Mouse (Mus musculus): ENCODE data around the gene Olfr1219. TPM values are rescaled to one million over a fixed set of nuclear protein-coding genes. Genes with fewer than 3 reads are reported as not detected.

Gene Olfr1219
- not detected in 2 replicates for polyA plus RNA-seq (2016; fragmentation: Nextera tagmentation; extraction: Ambion mirVana)

DNA sequence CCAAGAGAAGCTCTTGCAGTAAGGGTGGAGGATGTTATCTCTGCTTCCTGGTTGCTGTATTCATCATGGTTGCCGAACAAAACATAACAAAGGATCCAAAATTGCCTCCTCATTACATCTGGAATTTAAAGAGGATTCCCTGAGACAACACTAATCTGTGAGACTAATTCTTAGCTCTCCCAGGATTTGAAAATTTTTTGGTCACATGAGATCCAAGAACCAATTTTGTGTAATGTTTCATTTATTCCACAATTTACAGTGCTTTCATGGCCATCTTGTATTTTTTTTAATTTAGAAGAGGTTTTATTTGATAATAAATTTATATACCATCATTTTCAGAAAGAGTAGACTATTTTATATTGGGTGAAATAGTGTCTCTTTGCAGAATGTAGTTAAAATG, at the start of gene Olfr1219:
TSS of gene Olfr1219 (minus strand) at position 101 of the 400 bp plus-strand sequence.
- 67% methylated on average over 1 of the region's 1 CpGs for WGBS
- Histone ChIP-seq H3K36me3 (replicated peaks) (no peaks in the 10 kb centered on the region), H3K4me1 (no peaks in the 10 kb centered on the region), H3K27me3 (replicated peaks; ENCODE audit: low read depth, poor library complexity, severe bottlenecking) (no peaks in the 10 kb centered on the region), H3K9me3 (no peaks in the 10 kb centered on the region), H3K4me3 (no peak within 1 kb of the TSS), H3K27ac (replicated peaks) (no peak within 1 kb of the TSS)
- DNase-seq (ENCODE audit: low spot score), result no peak

GRCm38 (mm10) chr2:89132954-89133353, 49.6 kb upstream of the Olfr1219 start, which contains the start of gene Olfr1222:
Gene Olfr1222, minus strand, starts transcription at chr2:89133054.
- WGBS, result 82% methylated on average over 3 of the region's 3 CpGs
- no peak within 1 kb of the TSS for H3K4me3 ChIP-seq
- H3K4me1 ChIP-seq, result no peaks in the 10 kb centered on the region
- no peaks in the 10 kb centered on the region for H3K27me3 ChIP-seq (replicated peaks; ENCODE audit: low read depth, poor library complexity, severe bottlenecking)
- H3K36me3 ChIP-seq (replicated peaks), result no peaks in the 10 kb centered on the region
- H3K27ac ChIP-seq (replicated peaks), result no peak within 1 kb of the TSS
- no peak for DNase-seq (ENCODE audit: low spot score)
- H3K9me3 ChIP-seq, result no peaks in the 10 kb centered on the region

DNA sequence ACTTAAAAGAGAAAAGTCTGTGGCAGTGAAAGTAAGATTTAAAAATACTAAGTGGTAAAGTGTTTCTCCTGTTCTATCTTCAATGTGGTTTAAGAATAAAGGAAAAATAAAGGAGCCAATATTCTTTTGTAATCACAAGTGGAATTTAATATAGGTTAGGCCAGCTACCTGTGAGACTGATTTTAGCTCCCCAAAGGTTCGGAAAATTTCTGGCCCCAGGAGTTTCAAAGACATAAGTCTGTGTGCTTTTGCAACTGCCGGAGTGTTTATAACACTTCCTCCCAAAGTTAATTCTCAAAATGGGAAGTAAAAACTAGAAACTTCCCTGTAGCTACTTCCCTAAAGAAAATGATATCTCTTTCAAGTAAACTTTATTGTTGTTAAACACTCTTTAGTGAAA, 33.9 kb upstream of the Olfr1219 start, which contains the start of gene Olfr1221:
TSS of gene Olfr1221 (minus strand) at position 101 of the 400 bp plus-strand sequence.
- 90% methylated on average over 2 of the region's 2 CpGs for WGBS

GRCm38 (mm10) chr2:89106735-89107134, 23.4 kb upstream of the Olfr1219 start, which contains the start of gene Olfr1220:
Gene Olfr1220, minus strand, starts transcription at chr2:89106835.
- Histone ChIP-seq H3K27me3 (replicated peaks; ENCODE audit: low read depth, poor library complexity, severe bottlenecking) (no peaks in the 10 kb centered on the region), H3K4me1 (no peaks in the 10 kb centered on the region), H3K27ac (replicated peaks) (no peak within 1 kb of the TSS), H3K36me3 (replicated peaks) (no peaks in the 10 kb centered on the region), H3K4me3 (no peak within 1 kb of the TSS), H3K9me3 (no peaks in the 10 kb centered on the region)
- 81% methylated on average over 3 of the region's 3 CpGs for WGBS
- no peak for DNase-seq (ENCODE audit: low spot score)

More for the DNA sequence above, 33.9 kb upstream of the Olfr1219 start, which contains the start of gene Olfr1221:
- no peak for DNase-seq (ENCODE audit: low spot score)
- H3K36me3 ChIP-seq (replicated peaks), result no peaks in the 10 kb centered on the region
- H3K9me3 ChIP-seq, result no peaks in the 10 kb centered on the region
- H3K4me1 ChIP-seq, result no peaks in the 10 kb centered on the region
- no peak within 1 kb of the TSS for H3K4me3 ChIP-seq
- H3K27ac ChIP-seq (replicated peaks), result no peak within 1 kb of the TSS
- H3K27me3 ChIP-seq (replicated peaks; ENCODE audit: low read depth, poor library complexity, severe bottlenecking), result no peaks in the 10 kb centered on the region

GRCm38 (mm10) chr2:89105651-89106050, 22.3 kb upstream of the Olfr1219 start:
- no peak for DNase-seq (ENCODE audit: low spot score)
- no peaks in the 10 kb centered on the region for H3K4me1 ChIP-seq
- no peak overlapping the region for H3K27ac ChIP-seq (replicated peaks)
- no peaks in the 10 kb centered on the region for H3K9me3 ChIP-seq
- no peaks in the 10 kb centered on the region for H3K36me3 ChIP-seq (replicated peaks)
- no peak overlapping the region for H3K4me3 ChIP-seq
- H3K27me3 ChIP-seq (replicated peaks; ENCODE audit: low read depth, poor library complexity, severe bottlenecking), result no peaks in the 10 kb centered on the region

GRCm38 (mm10) chr2:89093848-89094247, 10.5 kb upstream of the Olfr1219 start:
- WGBS, result 93% methylated on average over 1 of the region's 1 CpGs
- no peak overlapping the region for H3K27ac ChIP-seq (replicated peaks)
- no peaks in the 10 kb centered on the region for H3K4me1 ChIP-seq
- no peak overlapping the region for H3K4me3 ChIP-seq
- H3K27me3 ChIP-seq (replicated peaks; ENCODE audit: low read depth, poor library complexity, severe bottlenecking), result no peaks in the 10 kb centered on the region
- no peaks in the 10 kb centered on the region for H3K9me3 ChIP-seq
- no peaks in the 10 kb centered on the region for H3K36me3 ChIP-seq (replicated peaks)
- no peak for DNase-seq (ENCODE audit: low spot score)

DNA sequence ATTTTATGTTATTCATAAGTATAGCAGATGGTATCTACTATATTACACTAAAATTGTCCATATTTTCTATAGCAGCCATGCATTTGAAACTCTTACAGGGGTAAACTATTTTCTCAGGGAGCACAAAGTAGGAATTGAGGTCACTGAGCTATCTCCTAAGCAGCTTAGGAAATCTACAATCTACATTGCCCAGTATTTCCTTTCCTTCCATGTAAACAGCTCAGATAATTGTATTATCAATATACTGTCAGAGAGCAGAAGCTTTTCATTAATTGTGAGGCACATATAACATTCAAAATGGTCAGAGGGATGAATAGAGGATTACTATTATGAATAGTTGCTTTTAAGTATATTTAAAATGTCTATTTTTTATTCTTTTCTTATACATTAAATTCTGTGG, 1.8 kb downstream of the Olfr1219 start:
- Histone ChIP-seq H3K4me1 (no peaks in the 10 kb centered on the region), H3K27me3 (replicated peaks; ENCODE audit: low read depth, poor library complexity, severe bottlenecking) (no peaks in the 10 kb centered on the region), H3K27ac (replicated peaks) (no peak overlapping the region), H3K36me3 (replicated peaks) (no peaks in the 10 kb centered on the region), H3K4me3 (no peak overlapping the region), H3K9me3 (no peaks in the 10 kb centered on the region)
- no peak for DNase-seq (ENCODE audit: low spot score)

- no peaks in the 10 kb centered on the region for H3K9me3 ChIP-seq
- H3K4me1 ChIP-seq, result no peaks in the 10 kb centered on the region
- no peaks in the 10 kb centered on the region for H3K36me3 ChIP-seq (replicated peaks)
- H3K27me3 ChIP-seq (replicated peaks; ENCODE audit: low read depth, poor library complexity, severe bottlenecking), result no peaks in the 10 kb centered on the region
- H3K27ac ChIP-seq (replicated peaks), result no peak within 1 kb of the TSS
- no peak within 1 kb of the TSS for H3K4me3 ChIP-seq
- DNase-seq (ENCODE audit: low spot score), result no peak
These were observed 22.2 kb downstream of the Olfr1219 start, which contains the start of gene Olfr1218 for GRCm38 (mm10) chr2:89061087-89061486. Gene Olfr1218, minus strand, starts transcription at chr2:89061187.

GRCm38 (mm10) chr2:89031965-89032364, 51.3 kb downstream of the Olfr1219 start, which contains the start of gene Olfr1217:
Gene Olfr1217, minus strand, starts transcription at chr2:89032065.
- Histone ChIP-seq H3K27me3 (replicated peaks; ENCODE audit: low read depth, poor library complexity, severe bottlenecking) (no peaks in the 10 kb centered on the region), H3K27ac (replicated peaks) (no peak within 1 kb of the TSS), H3K9me3 (no peaks in the 10 kb centered on the region), H3K4me3 (no peak within 1 kb of the TSS), H3K4me1 (no peaks in the 10 kb centered on the region), H3K36me3 (replicated peaks) (no peaks in the 10 kb centered on the region)
- no peak for DNase-seq (ENCODE audit: low spot score)
- WGBS, result 80% methylated on average over 2 of the region's 2 CpGs

Other genes with a start within 250 kb of the Olfr1219 start
- not detected in 2 replicates for gene Olfr1204, start 234.2 kb downstream of the Olfr1219 start, polyA plus RNA-seq (2016; fragmentation: Nextera tagmentation; extraction: Ambion mirVana)
- gene Olfr1206, start 220.3 kb downstream of the Olfr1219 start, polyA plus RNA-seq (2016; fragmentation: Nextera tagmentation; extraction: Ambion mirVana), result not detected in 2 replicates
- gene Olfr1208, start 181.2 kb downstream of the Olfr1219 start, polyA plus RNA-seq (2016; fragmentation: Nextera tagmentation; extraction: Ambion mirVana), result not detected in 2 replicates
- gene Olfr1209, start 168.4 kb downstream of the Olfr1219 start, polyA plus RNA-seq (2016; fragmentation: Nextera tagmentation; extraction: Ambion mirVana), result not detected in 2 replicates
- not detected in 2 replicates for gene Olfr1211, start 145.4 kb downstream of the Olfr1219 start, polyA plus RNA-seq (2016; fragmentation: Nextera tagmentation; extraction: Ambion mirVana)
- gene Olfr1212, start 129.5 kb downstream of the Olfr1219 start, polyA plus RNA-seq (2016; fragmentation: Nextera tagmentation; extraction: Ambion mirVana), result not detected in 2 replicates
- not detected in 2 replicates for gene Gm13762, start 103.2 kb downstream of the Olfr1219 start, polyA plus RNA-seq (2016; fragmentation: Nextera tagmentation; extraction: Ambion mirVana)
- gene Olfr1214, start 90.9 kb downstream of the Olfr1219 start, polyA plus RNA-seq (2016; fragmentation: Nextera tagmentation; extraction: Ambion mirVana), result not detected in 2 replicates
- not detected in 2 replicates for gene Olfr1215, start 76.5 kb downstream of the Olfr1219 start, polyA plus RNA-seq (2016; fragmentation: Nextera tagmentation; extraction: Ambion mirVana)
- gene Olfr1216, start 65.2 kb downstream of the Olfr1219 start, polyA plus RNA-seq (2016; fragmentation: Nextera tagmentation; extraction: Ambion mirVana), result not detected in 2 replicates
- gene Olfr1217, start 51.4 kb downstream of the Olfr1219 start, polyA plus RNA-seq (2016; fragmentation: Nextera tagmentation; extraction: Ambion mirVana), result not detected in 2 replicates
- not detected in 2 replicates for gene Olfr1218, start 22.3 kb downstream of the Olfr1219 start, polyA plus RNA-seq (2016; fragmentation: Nextera tagmentation; extraction: Ambion mirVana)
- gene Olfr1220, start 23.3 kb upstream of the Olfr1219 start, polyA plus RNA-seq (2016; fragmentation: Nextera tagmentation; extraction: Ambion mirVana), result not detected in 2 replicates
- gene Olfr1221, start 33.8 kb upstream of the Olfr1219 start, polyA plus RNA-seq (2016; fragmentation: Nextera tagmentation; extraction: Ambion mirVana), result not detected in 2 replicates
- gene Olfr1222, start 49.5 kb upstream of the Olfr1219 start, polyA plus RNA-seq (2016; fragmentation: Nextera tagmentation; extraction: Ambion mirVana), result not detected in 2 replicates
- not detected in 2 replicates for gene Olfr1223, start 68.0 kb upstream of the Olfr1219 start, polyA plus RNA-seq (2016; fragmentation: Nextera tagmentation; extraction: Ambion mirVana)
- not detected in 2 replicates for gene Olfr1224-ps1, start 80.6 kb upstream of the Olfr1219 start, polyA plus RNA-seq (2016; fragmentation: Nextera tagmentation; extraction: Ambion mirVana)
- not detected in 2 replicates for gene Olfr1225, start 91.2 kb upstream of the Olfr1219 start, polyA plus RNA-seq (2016; fragmentation: Nextera tagmentation; extraction: Ambion mirVana)
- not detected in 2 replicates for gene Olfr1226, start 116.5 kb upstream of the Olfr1219 start, polyA plus RNA-seq (2016; fragmentation: Nextera tagmentation; extraction: Ambion mirVana)
- not detected in 2 replicates for gene Olfr1228, start 170.5 kb upstream of the Olfr1219 start, polyA plus RNA-seq (2016; fragmentation: Nextera tagmentation; extraction: Ambion mirVana)
- not detected in 2 replicates for gene Olfr1229, start 204.5 kb upstream of the Olfr1219 start, polyA plus RNA-seq (2016; fragmentation: Nextera tagmentation; extraction: Ambion mirVana)
- gene Olfr1230, start 213.8 kb upstream of the Olfr1219 start, polyA plus RNA-seq (2016; fragmentation: Nextera tagmentation; extraction: Ambion mirVana), result not detected in 2 replicates
- not detected in 2 replicates for gene Olfr1231, start 223.6 kb upstream of the Olfr1219 start, polyA plus RNA-seq (2016; fragmentation: Nextera tagmentation; extraction: Ambion mirVana)
- gene Olfr1232, start 246.2 kb upstream of the Olfr1219 start, polyA plus RNA-seq (2016; fragmentation: Nextera tagmentation; extraction: Ambion mirVana), result not detected in 2 replicates

Data from embryonic facial prominence, embryonic 10.5 days (tissue).